Mouse (Mus musculus): ENCODE measurements around the gene Zbtb44. TPM values are rescaled to one million over a fixed set of nuclear protein-coding genes. Genes with fewer than 3 reads are reported as not detected.
"Not testable (repeated sequence)": the region's sequence is repeated elsewhere in the genome, so short reads cannot be mapped to it uniquely, and the experiment has no call there.

The Zbtb44 gene
- polyA plus RNA-seq, 1 experiment = 40.7 TPM

DNA sequence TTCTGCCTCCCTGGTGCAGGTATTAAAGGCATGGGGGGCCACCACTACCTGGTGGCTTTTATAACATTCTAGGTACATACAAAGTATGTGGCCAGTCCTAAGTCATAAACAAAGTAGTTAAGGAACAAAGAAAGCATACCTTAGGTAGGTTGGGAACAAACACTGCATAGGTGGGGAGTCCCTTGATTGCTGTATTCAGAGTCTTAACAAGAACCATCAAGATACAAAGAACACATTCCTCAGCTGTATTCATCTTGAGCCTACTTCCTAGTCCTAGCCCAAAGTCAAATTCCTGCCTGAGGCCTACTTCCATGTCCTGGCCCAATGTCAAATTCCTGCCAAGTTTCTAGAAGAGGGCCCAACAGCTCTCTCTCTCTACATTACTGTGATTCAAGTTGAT is 11.7 kb upstream of the Zbtb44 start:
- no peak overlapping the region for H3K27ac ChIP-seq (ENCODE audit: control insufficient read depth, insufficient read depth, low read depth, low read length)
- H3K4me1 ChIP-seq (ENCODE audit: control insufficient read depth, insufficient read depth, low read length) = no peaks in the 10 kb centered on the region
- H3K4me3 ChIP-seq (ENCODE audit: control insufficient read depth, low read depth, low read length) = no peak overlapping the region
- H3K27me3 ChIP-seq (ENCODE audit: control insufficient read depth, insufficient read depth, low read length) = no peaks in the 10 kb centered on the region
- H3K36me3 ChIP-seq (ENCODE audit: control insufficient read depth, insufficient read depth, low read length) = no peaks in the 10 kb centered on the region
- TF ChIP-seq CTCF (IDR thresholded peaks at IDR 0.05; ENCODE audit: control insufficient read depth, insufficient read depth, insufficient replicate concordance, low read depth, low read length) (no peak), POLR2A (IDR thresholded peaks at IDR 0.05; ENCODE audit: control insufficient read depth, low read depth, low read length) (no peak)

DNA sequence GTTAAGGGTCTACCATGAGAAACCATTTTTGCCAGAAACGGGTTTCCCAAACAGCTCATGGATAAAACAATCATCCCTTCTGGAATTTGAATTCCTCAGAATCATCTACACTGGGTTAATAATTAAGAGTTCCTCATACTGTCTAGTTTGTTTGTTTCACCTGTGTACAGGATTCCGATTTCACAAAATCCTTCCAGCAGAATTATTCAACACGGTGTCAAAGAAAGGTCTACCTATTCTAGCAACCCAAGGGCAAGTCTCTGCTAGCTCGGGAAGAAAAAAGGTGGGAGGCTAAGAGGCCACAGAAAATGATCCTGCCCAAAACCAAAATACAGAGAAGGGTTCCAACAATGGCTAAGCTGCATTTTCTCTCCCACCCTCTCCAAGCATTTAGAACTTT is 2.2 kb upstream of the Zbtb44 start:
- no peak overlapping the region for H3K27ac ChIP-seq (ENCODE audit: control insufficient read depth, insufficient read depth, low read depth, low read length)
- H3K4me3 ChIP-seq (ENCODE audit: control insufficient read depth, low read depth, low read length) = peak overlapping the region; percentile 65
- TF ChIP-seq CTCF (IDR thresholded peaks at IDR 0.05; ENCODE audit: control insufficient read depth, insufficient read depth, insufficient replicate concordance, low read depth, low read length) = no peak
- no peak for TF ChIP-seq POLR2A (IDR thresholded peaks at IDR 0.05; ENCODE audit: control insufficient read depth, low read depth, low read length)
- H3K27me3 ChIP-seq (ENCODE audit: control insufficient read depth, insufficient read depth, low read length) = no peaks in the 10 kb centered on the region
- H3K4me1 ChIP-seq (ENCODE audit: control insufficient read depth, insufficient read depth, low read length) = peaks cover 6% of the 10 kb centered on the region
- peaks cover 1% of the 10 kb centered on the region; the same call in 1 of the 2 replicates for H3K36me3 ChIP-seq (ENCODE audit: control insufficient read depth, insufficient read depth, low read length)

DNA sequence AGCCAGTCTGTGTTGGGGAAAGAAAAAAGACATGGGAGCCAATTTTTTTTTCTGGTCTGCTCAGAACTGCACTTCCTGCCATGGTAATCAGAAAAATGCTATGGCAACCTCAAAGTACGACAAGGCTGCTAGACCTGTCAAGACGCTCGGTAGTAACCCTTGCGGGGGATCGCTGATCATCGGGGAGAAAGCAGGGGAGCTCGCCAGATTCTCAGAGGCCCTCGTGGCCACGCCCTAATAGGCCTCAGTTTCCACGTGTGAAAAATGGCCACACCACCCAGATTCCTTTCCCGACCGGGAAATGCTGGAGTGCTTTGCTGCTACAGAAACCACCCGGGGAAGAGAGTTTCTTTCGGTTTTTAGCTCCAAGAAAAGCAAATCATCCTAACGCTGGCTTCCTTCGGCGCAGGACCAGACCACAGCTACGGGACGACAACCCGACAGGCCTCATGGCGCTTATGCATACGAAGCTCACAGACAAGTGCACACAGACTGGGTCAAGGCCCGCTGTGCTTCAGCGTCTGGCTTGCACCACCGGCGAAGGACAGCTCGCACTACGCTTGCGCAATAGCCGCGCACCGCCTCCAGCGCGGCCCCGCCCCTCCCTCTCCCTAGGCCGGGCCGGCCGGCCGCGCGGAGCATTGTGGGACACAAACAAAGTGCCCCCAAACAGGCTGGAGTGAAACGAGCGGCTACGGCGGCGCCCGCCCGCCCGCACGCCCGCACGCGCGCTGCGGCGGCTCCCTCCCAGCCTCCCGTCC is 513 bp upstream of the Zbtb44 start:
- peaks cover 6% of the 10 kb centered on the region for H3K4me1 ChIP-seq (ENCODE audit: control insufficient read depth, insufficient read depth, low read length)
- H3K4me3 ChIP-seq (ENCODE audit: control insufficient read depth, low read depth, low read length) = peak overlapping the region; percentile 80
- TF ChIP-seq CTCF (IDR thresholded peaks at IDR 0.05; ENCODE audit: control insufficient read depth, insufficient read depth, insufficient replicate concordance, low read depth, low read length) (no peak), POLR2A (IDR thresholded peaks at IDR 0.05; ENCODE audit: control insufficient read depth, low read depth, low read length) (peak; percentile 96)
- no peaks in the 10 kb centered on the region for H3K27me3 ChIP-seq (ENCODE audit: control insufficient read depth, insufficient read depth, low read length)
- peaks cover 1% of the 10 kb centered on the region; the same call in 1 of the 2 replicates for H3K36me3 ChIP-seq (ENCODE audit: control insufficient read depth, insufficient read depth, low read length)
- peak overlapping the region; percentile 58 for H3K27ac ChIP-seq (ENCODE audit: control insufficient read depth, insufficient read depth, low read depth, low read length)

DNA sequence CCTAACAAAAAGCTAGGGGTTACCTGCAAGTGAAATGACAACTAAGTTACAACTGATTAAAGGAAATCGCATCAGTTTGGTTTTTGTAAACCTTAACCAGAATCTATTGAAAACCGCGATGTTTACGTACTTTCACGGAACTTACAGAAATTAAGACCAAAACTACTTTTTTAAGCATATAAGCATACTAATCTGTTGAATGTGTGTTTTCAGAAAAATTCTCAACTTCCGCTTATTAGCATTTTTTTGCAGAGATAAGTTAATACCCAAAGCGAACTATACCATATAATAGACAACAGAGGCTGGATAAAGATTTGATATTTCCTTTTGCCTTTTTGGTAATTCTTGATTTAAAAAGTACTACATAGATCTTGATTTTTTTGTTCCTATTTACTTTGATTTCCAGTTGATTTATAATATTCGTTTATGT is 985 bp downstream of the Zbtb44 start:
- peaks cover 6% of the 10 kb centered on the region for H3K4me1 ChIP-seq (ENCODE audit: control insufficient read depth, insufficient read depth, low read length)
- H3K4me3 ChIP-seq (ENCODE audit: control insufficient read depth, low read depth, low read length) = peak overlapping the region; percentile 80
- TF ChIP-seq POLR2A (IDR thresholded peaks at IDR 0.05; ENCODE audit: control insufficient read depth, low read depth, low read length) (no peak), CTCF (IDR thresholded peaks at IDR 0.05; ENCODE audit: control insufficient read depth, insufficient read depth, insufficient replicate concordance, low read depth, low read length) (no peak)
- peak overlapping the region; percentile 95 for H3K27ac ChIP-seq (ENCODE audit: control insufficient read depth, insufficient read depth, low read depth, low read length)
- peaks cover 1% of the 10 kb centered on the region; the same call in 1 of the 2 replicates for H3K36me3 ChIP-seq (ENCODE audit: control insufficient read depth, insufficient read depth, low read length)
- H3K27me3 ChIP-seq (ENCODE audit: control insufficient read depth, insufficient read depth, low read length) = no peaks in the 10 kb centered on the region

DNA sequence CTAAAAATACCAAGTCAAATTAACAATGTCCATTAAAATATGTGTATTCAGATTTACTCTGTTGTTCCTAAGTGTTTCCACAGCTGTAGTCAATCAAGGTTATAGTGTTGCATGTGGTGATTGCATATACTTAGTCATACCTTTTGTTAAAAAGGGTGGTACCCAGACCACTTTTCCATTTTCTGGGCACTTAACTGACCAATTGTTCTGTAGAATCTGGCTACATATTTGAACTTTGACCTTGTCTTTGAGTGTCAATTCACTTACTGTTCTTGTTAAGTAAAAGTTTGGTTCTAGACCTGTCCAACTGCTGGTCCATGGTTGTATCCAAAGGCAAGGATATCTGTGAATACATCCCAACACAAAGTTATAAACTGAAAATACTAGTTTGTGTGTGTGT is 2.1 kb downstream of the Zbtb44 start:
- Histone ChIP-seq H3K27me3 (ENCODE audit: control insufficient read depth, insufficient read depth, low read length) (no peaks in the 10 kb centered on the region), H3K4me3 (ENCODE audit: control insufficient read depth, low read depth, low read length) (peak overlapping the region; percentile 61), H3K36me3 (ENCODE audit: control insufficient read depth, insufficient read depth, low read length) (peaks cover 1% of the 10 kb centered on the region; the same call in 1 of the 2 replicates), H3K27ac (ENCODE audit: control insufficient read depth, insufficient read depth, low read depth, low read length) (no peak overlapping the region), H3K4me1 (ENCODE audit: control insufficient read depth, insufficient read depth, low read length) (peaks cover 6% of the 10 kb centered on the region)
- TF ChIP-seq CTCF (IDR thresholded peaks at IDR 0.05; ENCODE audit: control insufficient read depth, insufficient read depth, insufficient replicate concordance, low read depth, low read length) (no peak), POLR2A (IDR thresholded peaks at IDR 0.05; ENCODE audit: control insufficient read depth, low read depth, low read length) (no peak)

DNA sequence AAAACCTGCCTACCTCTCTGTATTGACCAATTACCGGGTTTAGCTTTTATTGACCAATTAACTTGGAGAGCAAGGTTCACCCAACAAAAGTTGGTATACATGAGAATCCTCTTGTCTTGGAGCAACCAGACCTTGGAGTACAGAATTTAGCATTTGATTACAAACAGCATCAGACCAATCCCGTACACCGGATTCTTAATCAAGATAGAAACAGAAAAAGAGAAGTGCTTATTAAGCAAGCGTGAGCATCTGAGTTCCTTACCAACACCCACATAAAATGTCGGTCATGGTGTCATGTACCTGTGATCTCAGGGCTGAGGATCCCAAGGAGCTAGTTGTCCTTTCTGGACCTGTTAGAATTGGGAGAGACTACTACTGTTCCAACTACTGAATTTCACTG is 19.8 kb downstream of the Zbtb44 start:
- Histone ChIP-seq H3K4me1 (ENCODE audit: control insufficient read depth, insufficient read depth, low read length) (no peaks in the 10 kb centered on the region), H3K36me3 (ENCODE audit: control insufficient read depth, insufficient read depth, low read length) (no peaks in the 10 kb centered on the region), H3K27ac (ENCODE audit: control insufficient read depth, insufficient read depth, low read depth, low read length) (no peak overlapping the region), H3K4me3 (ENCODE audit: control insufficient read depth, low read depth, low read length) (no peak overlapping the region), H3K27me3 (ENCODE audit: control insufficient read depth, insufficient read depth, low read length) (no peaks in the 10 kb centered on the region)
- TF ChIP-seq POLR2A (IDR thresholded peaks at IDR 0.05; ENCODE audit: control insufficient read depth, low read depth, low read length) = no peak
- TF ChIP-seq CTCF (IDR thresholded peaks at IDR 0.05; ENCODE audit: control insufficient read depth, insufficient read depth, insufficient replicate concordance, low read depth, low read length) = no peak

DNA sequence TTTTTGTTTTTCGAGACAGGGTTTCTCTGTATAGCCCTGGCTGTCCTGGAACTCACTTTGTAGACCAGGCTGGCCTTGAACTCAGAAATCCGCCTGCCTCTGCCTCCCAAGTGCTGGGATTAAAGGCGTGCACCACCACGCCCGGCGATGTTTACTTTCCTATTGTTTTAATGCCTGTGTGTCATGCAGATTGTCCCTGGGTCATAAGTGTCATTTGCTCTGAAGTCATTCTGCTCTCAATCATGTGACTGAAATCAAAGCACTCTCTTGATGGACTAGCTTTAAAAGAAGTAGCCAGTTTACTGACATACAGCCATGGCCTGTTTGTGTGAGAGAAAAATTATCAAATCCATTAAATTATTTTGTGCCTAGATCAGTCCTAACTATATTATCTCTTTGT is 21.1 kb downstream of the Zbtb44 start:
- H3K36me3 ChIP-seq (ENCODE audit: control insufficient read depth, insufficient read depth, low read length); H3K27ac ChIP-seq (ENCODE audit: control insufficient read depth, insufficient read depth, low read depth, low read length); H3K4me3 ChIP-seq (ENCODE audit: control insufficient read depth, low read depth, low read length); H3K4me1 ChIP-seq (ENCODE audit: control insufficient read depth, insufficient read depth, low read length); H3K27me3 ChIP-seq (ENCODE audit: control insufficient read depth, insufficient read depth, low read length): not testable (repeated sequence)
